Mouse (Mus musculus): ENCODE data around the gene Zfr2.

Gene Zfr2

DNA sequence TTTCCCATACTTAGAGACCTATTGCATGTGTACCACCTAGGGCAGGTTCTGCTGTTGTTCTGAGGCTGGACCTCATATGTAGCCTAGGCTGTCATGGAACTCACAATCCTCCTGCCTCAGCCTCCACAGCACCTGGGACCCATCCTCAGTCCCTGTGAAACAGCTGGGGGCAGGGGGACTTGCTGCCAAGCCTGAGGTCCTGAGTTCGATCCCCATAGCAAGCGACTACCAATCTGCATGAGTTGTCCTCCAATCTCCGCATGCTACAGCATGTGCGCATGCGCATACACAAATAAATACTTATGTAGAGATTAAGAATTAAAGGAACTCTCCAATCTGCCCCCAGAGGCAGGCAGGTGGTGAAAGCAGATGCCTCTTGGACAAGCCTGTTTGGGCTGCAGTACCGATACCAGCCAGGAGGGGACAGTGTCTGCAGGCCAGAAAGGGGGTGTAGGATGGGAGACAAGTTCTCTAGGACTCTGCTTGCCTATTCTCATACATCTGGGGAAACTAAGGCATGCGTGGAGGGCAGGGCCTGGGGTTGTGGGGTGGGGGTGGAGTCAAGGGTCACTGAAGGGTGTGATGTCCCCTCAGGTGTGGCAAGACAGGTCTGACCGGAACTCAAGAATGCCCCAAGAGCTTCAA lies 54.7 kb downstream of the Zfr2 start:
- DNase-seq (ENCODE audit: low read depth, low spot score): peak; percentile 83

DNA sequence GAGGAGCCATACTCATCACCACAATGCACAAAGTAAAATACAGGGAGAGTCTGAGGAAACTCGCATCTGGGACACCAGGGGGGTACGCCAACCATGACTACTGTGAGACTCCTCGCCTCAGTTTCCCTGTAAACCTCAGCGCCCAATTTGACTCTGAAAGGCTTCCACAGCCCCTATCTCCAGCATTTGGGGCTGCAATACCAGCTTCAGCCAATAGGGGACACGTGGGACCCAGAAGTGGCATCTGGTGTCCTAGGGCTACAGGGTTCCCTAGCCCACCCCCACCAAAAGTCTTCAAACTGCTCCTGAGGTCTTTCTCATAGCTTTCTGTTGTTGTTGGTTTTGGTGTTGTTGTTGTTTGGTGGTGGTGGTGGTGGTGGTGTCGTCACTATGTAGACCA lies 55.6 kb downstream of the Zfr2 start:
- DNase-seq (ENCODE audit: low read depth, low spot score): peak; percentile 66

DNA sequence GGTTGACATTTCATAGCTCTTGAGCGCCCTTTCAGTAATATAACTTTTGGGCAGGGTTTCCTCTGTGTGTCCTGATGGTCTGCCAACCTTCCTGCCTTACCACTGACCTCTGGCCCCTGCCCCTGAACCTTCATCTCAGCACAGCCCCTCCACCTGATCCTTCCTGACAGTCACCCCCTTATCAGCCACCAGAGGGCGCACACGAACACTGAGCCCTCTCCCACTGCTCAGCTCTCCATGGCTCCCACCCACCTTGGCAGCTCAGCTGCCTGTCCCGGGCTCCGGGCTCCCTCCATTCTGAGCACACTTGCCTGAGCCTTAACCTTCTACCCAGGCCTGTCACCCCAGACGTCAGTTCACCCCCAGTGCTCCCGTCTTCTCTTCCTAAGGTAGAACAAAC lies 56.3 kb downstream of the Zfr2 start:
- peak; percentile 90 for DNase-seq (ENCODE audit: low read depth, low spot score)

DNA sequence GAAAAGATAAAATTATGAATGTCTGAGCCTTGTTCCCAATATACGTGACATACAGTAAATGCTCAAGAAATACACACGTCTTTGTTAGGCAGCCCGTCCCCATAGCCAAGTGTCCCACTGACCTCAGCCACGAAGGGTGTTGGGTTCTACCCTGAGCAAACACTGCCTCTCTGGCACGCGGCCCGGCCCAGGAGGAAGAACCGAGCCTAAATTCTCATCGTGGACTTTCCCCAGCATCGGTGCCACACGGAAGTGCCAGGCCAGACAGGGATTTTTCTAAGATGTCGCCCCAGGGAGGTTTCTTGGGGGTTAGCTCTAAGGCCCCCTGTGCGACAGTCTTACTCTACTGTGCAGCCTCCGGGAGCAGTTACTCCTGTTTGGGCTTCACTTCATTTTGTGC lies 56.9 kb downstream of the Zfr2 start:
- DNase-seq (ENCODE audit: low read depth, low spot score): no peak

DNA sequence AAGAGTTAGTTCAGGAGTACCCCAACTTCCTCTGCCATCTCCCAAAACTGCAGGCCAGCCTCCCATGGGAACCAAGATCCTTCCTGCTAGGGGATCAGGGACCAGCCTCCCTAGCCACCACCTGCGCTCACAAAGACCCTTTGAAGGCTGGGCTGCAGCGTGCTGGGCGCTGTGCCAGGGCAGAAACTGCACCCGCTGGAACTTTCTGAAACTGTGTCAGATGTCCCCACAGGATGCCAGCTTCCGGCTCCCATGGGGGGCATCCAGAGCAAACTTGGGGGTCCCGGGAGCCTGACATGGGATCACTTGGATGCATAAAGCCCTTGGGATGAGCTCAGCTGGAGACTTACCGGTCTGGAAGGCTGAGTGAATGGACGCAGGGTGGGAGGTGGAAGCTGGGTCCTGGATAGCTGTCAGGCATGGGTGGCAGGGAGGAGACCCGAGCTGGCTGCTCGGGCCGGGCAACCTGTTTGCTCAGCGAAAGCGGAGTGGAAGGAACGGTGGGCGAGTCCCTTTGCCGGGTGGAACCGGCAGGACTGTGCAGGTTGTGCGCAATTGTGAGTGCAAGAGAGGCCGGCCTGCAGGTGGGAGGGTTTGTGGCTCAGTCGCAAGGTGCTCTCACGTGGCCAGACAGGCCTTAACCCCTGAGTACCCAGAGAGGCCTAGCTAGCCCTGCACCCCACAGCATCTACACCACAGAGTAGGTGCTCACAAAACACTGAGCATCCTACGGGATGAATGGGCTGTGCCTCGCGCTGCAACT lies 57.9 kb downstream of the Zfr2 start:
- DNase-seq (ENCODE audit: low read depth, low spot score): peak; percentile 41

DNA sequence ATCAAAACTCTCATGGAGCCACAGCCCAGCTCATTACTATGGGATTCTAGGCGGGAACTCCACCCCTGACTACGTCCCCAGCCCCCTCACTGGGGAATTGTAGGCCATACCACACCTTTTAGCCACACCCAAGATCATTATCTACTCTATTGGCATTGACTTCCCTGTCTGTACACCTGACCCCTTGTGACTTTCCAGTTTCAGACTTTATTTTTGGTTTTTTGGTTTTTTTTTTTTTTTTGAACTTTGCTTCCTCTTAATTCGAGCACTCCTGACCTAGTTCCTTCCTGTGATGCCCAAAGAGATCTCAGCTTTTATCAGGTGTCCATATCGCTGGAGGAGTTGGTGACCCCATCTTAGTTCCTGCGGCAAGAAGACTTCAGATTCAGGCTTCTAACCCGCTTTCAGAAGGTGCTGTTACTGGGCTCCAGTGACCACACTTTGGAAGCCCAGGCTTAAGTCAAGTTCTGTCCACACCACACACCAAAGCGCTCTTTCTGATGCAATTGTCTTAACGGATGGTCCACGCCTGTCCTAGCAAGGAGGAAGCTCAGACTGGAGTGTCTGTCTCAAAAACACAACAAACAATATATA lies 58.7 kb downstream of the Zfr2 start, which contains the start of gene Tjp3:
Gene Tjp3, minus strand, starts transcription at position 71 of the 594 bp plus-strand sequence.
- no peak for DNase-seq (ENCODE audit: low read depth, low spot score)

DNA sequence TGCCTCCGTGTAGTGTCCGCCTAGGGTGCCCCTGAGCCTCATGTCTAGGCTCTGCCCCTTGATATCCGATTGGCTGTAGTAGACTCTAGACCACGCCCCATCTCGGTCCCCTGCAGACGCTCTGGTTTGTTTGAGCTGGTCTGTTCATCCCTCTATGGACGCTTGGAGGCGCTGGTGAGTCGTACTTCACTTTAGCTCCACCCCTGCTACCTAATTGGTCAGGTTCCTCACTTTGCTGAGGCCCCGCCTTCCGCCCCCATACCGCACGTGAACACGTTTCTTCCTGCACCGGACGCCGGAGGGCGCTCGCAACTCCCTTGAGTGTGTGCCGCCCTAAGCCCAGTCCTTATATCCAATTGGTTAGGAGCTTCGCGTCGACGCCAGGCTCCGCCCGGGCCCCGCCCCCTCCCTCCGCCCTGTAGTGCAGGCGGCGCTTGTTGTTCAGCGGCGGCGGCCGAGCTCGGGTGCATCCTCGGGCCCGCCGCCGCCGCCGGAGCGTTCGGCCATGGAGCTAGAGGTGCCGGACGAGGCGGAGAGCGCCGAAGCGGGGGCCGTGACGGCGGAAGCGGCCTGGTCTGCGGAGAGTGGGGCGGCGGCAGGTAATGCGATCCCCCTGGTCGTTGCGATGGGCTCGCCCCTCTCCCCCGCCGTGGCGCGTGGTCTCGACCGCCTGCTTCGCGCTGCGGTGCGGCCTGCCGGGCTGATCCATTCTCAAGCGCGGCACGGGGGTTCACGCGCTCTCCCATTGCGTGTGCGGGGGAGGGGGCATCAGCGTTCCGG lies 59.8 kb downstream of the Zfr2 start, which contains the start of gene Pip5k1c:
Gene Pip5k1c, plus strand, starts transcription at position 410 of the 780 bp plus-strand sequence.
- DNase-seq (ENCODE audit: low read depth, low spot score): peak; percentile 100

DNA sequence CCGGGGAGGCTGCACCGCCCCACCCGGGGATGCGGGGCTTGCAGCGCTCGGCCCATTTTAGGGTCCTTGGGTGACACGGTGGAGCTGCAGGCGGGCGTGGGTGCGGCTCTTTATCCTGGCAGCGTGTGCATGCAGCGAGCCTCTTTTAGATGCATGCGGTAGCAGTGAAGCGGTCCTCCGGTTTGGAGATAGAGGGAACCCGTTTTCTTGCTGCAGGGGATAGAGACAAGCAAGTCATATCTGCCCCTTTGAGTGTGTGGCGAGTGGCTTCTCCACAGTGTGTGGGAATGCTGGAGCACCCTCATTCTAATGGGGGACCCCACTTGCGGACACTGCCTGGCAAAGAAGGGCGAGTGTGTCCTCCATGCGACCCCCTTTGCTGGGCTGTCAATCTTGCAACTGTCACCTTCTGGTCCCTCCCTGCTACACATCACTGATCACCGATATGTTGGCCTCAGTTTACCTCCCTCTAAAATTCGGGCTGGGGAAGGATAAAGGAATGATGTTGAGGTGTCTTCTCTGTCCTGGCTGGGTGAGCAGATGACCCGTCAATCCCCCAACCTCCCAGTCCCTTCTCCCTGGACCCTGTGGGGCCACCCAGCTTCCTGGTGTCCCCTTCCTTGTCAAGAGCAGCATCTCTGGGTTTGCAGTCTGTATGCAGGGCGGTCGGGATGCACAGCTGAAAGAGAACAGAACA lies 60.5 kb downstream of the Zfr2 start:
- DNase-seq (ENCODE audit: low read depth, low spot score): no peak

DNA sequence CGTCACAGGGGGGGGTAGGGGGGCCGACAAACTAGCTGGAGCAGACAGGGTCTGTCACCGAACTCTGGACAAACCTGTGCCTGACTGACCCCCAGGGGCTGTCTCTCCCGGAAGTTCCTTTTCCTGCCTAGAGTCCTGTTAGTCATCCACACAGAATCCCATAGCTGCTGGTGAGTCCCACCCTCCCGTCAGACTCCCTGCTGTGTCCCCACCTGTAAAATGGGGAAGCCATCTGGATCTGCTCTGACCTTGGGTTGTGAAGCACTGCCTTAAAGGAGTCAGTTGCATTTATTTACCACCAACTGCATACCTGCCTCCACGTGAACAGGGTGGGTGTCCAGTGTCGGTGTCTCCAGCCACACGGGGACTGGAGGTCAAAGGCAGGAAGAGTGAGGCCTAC lies 61.5 kb downstream of the Zfr2 start:
- DNase-seq (ENCODE audit: low read depth, low spot score): no peak

DNA sequence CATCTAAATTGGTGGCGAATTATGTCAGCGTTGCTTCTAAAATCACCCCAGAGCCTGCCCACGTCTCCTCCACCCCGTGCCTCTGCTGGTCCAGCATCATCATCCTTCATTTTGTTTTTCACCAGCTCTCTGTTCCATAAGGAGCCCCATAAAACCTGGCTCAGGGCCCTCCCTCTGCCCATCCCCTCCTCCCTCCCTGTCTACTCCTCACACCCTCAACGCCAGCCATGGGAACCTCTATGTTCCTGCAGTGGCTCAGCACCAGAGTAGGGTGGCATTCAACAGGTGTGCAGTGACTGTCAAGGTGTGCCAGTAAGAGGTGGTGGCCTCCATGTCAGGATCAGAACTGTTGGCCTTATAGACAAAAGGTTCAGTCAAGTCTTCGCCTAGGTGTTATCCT lies 62.2 kb downstream of the Zfr2 start:
- DNase-seq (ENCODE audit: low read depth, low spot score): no peak

DNA sequence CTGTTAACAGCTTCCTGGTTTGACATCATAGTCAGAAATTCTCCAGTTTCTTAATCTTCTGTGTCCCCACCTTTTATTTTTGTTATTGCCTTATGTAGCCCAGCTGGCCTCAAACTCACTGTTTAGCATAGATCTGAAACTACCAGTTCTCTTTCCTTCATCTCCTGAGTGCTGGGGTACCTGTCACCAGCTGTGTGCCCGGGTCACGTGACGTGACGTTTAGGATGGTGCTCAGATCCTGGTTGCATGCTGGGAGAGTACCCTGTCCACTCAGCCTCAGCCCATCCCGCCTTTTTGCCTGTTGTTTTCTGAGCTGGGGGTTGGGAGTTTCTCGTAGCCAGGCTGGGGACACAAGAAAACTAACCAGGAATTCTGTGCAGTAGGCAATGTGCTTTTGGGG lies 64.3 kb downstream of the Zfr2 start:
- no peak for DNase-seq (ENCODE audit: low read depth, low spot score)

DNA sequence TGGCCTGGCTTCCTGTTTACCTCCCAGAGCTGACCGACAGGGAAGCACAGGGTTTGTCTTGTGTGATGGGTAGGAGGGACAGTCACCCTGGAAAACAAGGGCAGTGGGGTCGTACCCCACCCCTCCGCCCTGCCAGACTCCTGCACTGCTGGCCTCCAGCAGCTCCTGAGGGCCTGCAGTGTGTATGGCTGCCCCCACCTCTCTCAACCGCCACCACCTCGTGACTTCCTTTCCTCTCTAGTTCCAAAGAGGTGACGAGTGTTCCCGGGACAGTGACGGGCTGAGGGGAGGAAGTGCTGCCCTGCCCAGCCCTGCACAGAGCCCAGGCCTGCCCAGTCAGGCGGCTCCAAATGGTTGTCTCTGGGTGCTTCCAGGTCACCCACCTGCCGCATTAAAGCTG lies 64.9 kb downstream of the Zfr2 start:
- DNase-seq (ENCODE audit: low read depth, low spot score): peak; percentile 74

DNA sequence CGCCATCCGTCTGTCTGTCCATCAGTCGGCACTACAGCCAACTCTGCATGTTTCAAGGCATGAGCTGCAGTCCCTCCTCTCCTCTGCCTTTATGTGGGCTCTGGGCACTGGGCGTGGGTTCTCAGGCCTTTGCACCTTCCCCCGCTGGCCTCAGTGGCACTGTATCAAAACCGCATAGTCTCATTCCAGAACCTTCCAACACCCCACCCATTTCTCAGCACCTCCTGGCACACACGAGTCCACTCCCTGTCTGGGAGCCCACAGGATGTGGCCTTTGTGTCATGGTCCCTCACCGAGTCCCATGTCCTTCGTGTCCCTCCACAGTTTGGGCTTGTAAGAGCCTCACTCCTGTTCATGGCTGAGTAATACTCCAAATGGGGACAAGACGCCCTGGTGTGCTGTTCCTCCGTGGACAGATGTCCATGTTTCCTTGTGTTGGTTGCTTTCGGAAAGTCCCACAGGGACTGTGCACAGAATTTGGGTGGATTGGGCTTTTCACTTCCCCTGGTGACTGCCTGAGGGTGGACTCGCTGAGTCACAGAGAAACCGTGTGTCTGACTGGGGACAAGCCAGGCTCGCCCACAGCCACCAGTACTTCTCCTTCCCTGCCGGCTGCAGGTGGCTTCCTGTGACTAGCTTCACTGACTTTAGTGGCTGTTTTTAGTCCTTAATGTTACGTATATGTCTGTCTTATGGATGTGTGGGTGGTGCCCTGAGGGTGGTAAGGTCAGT lies 65.6 kb downstream of the Zfr2 start:
- DNase-seq (ENCODE audit: low read depth, low spot score): peak; percentile 66

DNA sequence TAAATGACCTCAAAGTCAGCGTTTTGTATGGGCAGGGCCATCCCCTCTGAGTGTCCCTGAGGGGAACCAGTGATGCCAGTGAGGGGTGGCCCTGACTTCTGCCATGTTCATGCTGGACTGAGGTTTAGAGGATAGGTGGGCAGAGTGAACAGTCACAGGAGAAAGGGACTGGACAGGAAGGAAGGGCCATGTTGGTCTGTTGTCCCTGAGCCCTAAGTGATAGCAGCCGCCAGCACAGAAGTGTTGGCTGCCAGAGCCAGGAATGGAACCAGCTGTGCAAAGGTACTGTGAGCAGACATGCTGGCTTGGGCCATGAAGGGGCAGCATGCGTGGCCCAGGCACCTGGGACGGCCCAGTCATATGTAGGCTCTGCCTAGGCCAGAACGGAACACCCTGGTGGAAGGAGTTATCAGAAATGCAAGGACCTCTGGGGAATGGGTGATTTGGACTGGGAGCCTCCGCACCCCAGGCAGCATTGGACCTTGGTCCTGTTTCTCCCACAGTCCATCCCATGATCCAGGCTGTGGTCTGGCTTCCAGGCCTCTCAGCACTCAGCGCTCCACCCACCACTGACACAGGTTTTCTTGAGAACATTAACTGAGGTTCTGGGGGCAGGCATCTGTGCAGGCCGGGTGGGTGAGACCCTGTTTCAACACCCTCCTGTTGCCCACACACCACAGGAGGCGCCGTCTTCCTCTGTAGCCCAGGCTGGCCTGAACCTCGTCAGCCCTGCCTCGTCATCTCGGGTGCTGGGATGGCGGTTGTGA lies 66.8 kb downstream of the Zfr2 start:
- DNase-seq (ENCODE audit: low read depth, low spot score): no peak

DNA sequence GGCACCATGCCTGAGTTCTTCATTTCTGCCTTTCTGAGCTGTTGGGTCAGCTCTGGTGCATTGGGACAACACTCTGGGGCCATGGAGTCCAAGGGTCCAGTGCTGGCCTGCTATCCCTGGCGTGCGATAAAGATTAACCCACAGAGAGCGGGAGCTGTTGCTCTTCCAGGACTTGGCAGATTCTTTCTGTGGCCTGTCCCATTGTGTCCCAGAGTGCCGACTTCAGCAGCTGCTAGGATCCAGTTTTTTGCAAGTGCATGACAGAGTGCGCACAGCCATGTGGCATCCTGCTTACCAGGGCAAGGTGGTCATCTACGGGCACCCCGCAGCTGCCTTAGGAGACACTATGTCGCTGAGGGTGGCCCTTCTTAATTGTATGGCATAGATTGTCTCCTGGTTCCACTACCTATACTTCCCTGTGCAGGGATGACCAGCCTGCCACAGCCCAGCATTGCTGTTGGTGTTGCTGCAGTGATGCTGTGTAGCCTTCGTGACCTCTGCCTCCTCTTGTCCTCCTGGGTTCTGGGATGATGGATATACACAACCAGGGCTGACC lies 67.5 kb downstream of the Zfr2 start:
- no peak for DNase-seq (ENCODE audit: low read depth, low spot score)

DNA sequence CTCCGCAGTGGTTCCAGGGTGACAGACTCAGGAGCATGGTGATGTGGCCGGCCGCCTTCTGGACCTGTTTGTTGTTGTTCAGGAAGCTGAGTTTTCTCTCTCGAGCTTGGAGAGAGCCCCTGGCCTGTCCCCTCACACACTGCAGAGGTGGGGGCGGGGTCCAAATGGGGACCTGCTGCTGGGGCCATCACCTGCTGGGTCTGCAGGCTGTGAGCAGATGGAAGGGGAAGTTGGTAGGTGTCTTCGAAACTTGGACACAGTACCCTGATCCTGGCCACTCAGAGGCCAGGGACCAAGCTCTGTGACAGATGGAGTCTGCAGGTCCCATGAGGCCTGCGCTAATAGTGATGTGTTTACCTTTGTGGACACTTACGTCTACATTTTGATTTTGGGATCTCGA lies 68.4 kb downstream of the Zfr2 start:
- no peak for DNase-seq (ENCODE audit: low read depth, low spot score)
